Mouse (Mus musculus): ENCODE data around the gene Ubxn11.

Gene Ubxn11

DNA sequence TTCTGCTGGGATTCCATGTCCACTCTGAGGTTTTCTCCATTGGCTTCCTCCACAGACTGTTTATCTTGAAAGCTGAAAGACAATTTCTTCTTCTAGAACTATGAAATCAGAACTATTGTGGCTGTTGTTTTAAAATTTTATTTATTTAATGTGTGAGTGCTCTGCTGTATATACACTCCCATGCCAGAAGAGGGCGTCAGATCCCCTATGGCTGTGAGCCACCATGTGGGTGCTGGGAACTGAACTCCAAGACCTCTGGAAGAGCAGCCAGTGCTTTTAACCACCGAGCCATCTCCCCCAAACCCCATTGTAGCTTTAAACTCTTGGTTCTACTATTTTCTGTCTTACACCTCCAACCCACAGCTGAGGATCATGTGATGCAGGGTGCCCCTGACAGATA lies 36.5 kb downstream of the Ubxn11 start:
- TF ChIP-seq GATA4 (IDR thresholded peaks at IDR 0.05; ENCODE audit: insufficient replicate concordance, low read length): no peak

DNA sequence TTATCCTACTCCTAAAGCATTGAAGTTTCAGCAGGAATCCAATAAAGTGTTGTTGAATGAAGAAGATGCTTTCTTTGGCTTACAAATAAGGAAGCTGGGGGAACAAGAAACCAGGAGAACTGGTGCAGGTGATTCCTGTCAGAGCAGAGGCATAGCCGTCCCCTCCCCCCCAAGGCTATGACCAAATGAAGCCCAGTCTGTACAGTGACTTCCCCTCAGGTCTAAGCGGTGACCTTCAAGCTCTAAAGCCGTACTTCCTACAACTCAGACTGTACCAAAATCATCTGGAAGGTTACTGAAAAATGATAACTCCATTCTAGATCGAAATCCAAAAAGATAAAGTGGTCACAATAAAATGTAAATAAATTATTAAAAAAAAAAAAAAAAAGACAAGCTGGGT lies 47.0 kb downstream of the Ubxn11 start:
- TF ChIP-seq GATA4 (IDR thresholded peaks at IDR 0.05; ENCODE audit: insufficient replicate concordance, low read length): no peak

DNA sequence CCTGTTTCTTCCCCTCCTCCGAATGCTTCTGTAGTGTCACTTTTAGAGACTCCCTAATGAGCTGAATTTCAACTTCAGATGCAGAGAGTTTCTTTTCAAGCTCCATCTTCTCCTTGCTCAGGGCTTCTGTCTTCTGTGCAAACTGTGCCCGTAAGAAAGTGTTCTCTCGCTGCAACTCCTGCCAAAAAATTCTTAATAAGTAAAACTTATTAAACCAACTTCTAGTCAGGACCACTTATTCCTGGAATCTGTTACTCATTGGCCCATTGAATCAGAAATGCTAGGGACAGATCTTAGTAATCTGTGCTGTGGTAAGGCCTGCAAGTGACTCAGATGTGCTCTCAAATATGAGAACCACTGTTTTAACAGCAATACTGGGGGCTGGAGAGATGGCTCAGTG lies 49.7 kb downstream of the Ubxn11 start:
- no peak for TF ChIP-seq GATA4 (IDR thresholded peaks at IDR 0.05; ENCODE audit: insufficient replicate concordance, low read length)

DNA sequence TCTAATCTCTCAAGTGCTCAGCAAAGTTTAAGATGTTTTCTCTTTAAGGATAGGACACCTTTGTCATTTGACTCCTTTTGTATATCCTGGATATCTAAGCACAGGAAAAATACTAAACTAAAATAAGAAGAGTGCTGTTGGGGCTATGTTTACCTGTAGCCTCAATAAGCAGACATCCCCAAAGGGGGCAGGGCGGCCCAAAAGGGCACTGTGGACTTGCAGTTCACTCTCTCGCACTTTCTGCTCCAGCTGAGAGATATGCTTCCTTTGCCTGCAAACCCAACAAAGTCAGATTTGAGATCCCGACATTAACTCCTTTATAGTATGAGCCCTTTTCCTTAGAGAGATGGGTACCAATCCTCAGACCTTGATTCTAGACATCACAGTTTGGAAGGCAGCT lies 51.3 kb downstream of the Ubxn11 start:
- no peak for TF ChIP-seq GATA4 (IDR thresholded peaks at IDR 0.05; ENCODE audit: insufficient replicate concordance, low read length)

DNA sequence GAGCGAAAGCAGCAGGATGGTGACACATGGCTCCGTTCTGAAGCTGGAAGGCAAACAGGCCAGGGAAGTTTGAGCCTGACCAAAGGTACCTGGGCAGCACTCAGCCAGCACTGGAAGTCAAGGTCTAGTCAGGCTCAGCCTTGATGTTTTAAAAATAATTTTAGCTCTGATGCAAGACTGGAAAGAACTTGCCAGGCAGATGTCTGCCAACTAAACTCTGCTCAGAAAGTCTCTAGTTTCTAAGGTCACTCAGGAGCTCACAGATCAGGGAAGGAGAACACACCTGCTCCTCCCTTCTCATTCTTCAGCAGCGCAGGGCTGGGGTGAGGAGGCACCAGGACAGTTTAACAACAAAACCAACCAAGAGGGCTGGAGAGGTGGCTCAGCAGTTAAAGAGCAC lies 52.0 kb downstream of the Ubxn11 start:
- no peak for TF ChIP-seq GATA4 (IDR thresholded peaks at IDR 0.05; ENCODE audit: insufficient replicate concordance, low read length)

DNA sequence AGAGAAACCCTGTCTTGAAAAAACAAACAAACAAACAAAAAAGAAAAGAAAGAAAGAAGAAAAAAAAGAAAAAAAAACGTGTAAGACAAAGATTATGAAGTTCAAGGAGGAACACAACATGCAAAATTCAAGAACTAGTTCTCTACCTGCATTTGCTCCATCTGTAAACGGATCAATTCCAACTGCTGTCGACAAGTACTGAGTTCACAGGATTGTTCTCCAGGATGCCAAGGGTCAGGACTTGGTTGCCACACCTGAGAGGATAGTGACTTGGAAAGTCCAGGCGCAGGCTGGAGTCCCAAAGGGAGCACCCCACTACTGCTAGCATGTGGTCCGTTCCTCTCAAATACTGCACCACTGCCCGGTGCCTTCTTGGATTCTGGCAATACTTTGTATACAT lies 53.2 kb downstream of the Ubxn11 start:
- no peak for TF ChIP-seq GATA4 (IDR thresholded peaks at IDR 0.05; ENCODE audit: insufficient replicate concordance, low read length)

DNA sequence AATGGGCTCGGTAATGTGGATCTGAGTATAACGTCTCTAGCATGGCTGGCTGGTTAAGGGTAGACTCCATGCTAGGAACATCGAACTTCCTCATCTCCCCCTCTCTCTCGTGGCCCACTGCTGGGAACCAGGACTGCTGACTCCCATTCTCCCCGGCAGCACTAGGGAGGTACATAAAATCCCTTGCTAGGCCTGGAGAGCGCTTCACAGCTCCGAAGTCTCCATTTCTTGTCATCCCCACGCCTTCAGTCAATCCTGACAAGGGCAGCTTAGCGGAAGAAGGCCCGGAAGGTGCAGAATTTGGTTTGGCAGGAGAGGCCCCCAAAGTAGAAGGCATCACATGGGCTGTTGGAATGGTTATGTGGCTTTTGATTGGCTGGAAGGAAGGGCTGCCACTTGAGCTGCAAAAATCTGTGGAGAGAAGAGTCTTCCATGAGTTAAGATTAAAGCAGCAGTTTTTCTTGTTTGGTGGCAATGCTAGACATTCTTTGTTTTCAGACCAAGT lies 53.6 kb downstream of the Ubxn11 start:
- TF ChIP-seq GATA4 (IDR thresholded peaks at IDR 0.05; ENCODE audit: insufficient replicate concordance, low read length): no peak

DNA sequence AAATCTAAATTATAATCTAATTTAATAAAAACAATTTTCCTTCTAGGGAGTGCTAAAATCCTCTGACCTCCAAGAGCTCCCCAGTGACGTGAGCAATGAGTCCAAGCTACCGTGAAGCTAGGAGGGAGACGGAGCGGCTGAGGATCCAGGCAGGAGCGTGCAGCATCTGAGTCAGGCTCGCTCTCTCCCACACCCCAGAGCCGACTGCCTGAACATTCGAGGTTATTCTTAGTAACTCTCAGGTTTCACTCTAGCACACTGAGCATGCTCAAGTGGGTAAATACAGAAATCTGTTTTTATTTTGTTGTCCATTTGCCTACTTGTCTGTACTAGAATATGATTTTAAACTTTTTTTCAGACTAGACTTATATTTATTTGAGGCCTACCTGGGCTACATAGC lies 54.4 kb downstream of the Ubxn11 start:
- TF ChIP-seq GATA4 (IDR thresholded peaks at IDR 0.05; ENCODE audit: insufficient replicate concordance, low read length): no peak

DNA sequence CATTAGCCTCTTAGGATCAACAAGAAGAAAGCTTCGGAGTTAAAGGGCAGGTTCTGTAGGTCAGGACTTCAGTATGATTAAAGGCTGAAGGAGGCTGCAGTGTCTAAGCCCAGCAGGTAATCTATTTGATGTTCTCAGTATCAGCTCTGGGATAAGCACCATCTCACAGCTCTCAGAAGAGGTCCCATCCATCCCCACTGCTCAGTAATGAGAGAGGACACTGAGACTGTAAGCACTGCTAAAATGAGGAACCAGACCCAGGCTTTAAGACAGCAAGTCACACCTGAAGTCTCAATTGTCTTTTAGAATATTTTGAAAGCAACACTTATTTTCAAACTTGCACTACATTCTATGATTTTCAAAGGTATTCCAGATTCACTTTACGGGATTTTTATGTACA lies 55.2 kb downstream of the Ubxn11 start:
- TF ChIP-seq GATA4 (IDR thresholded peaks at IDR 0.05; ENCODE audit: insufficient replicate concordance, low read length): no peak

DNA sequence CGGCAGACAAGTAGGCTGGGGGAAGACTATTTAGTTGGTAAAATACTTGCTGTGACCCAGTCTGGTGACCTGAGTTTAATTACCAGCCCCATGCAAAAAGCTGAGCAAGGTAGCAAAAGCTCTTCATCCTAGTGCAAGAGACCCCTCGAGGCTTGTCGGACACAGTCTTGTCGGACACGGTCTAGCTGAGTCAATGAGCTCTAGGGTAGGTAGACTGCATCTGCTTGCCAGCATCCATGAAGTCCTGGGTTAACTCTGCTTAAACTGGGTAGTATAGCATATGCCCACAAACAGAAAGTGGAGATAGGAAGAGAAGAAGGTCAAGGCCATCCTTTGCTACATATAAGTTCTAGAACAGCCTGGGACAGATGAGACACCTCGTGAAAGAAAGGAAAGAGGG lies 56.4 kb downstream of the Ubxn11 start:
- TF ChIP-seq GATA4 (IDR thresholded peaks at IDR 0.05; ENCODE audit: insufficient replicate concordance, low read length): no peak

DNA sequence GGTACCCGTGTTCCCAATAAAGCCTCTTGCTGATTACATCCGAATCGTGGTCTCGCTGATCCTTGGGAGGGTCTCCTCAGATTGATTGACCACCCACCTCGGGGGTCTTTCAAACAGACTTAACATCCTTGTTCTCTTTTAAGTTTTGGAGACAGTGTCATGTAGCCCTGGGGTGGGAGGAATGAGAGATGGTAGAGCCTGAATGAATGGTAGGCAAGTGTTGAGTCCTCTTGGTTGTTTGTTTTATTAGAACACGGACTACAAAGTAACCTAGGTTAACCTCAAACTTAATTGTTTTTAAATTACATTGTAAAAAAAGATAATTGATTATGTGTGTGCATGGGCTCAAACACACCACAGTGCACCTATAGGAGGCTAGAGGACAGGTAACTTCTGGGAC lies 62.2 kb downstream of the Ubxn11 start:
- no peak for TF ChIP-seq GATA4 (IDR thresholded peaks at IDR 0.05; ENCODE audit: insufficient replicate concordance, low read length)

DNA sequence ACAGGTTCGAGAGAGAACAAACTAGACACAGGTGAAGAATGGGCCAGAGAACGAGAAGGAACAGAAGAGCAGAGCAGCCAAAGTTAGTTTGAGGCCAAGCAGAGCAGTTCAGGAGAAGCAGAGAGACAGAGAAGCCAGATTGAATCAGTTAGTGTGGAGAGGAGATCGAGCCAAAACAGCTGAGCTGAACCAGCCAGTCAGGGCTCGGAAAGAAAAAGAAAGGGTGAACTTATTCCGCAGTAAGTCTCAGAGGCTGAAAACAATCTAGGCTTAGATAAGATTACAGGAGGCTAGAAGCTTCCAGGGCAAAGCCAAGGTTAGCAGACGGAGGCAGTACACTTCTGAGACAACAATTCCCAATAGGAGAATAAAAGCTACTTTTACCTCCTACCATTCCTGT lies 62.7 kb downstream of the Ubxn11 start:
- TF ChIP-seq GATA4 (IDR thresholded peaks at IDR 0.05; ENCODE audit: insufficient replicate concordance, low read length): no peak

DNA sequence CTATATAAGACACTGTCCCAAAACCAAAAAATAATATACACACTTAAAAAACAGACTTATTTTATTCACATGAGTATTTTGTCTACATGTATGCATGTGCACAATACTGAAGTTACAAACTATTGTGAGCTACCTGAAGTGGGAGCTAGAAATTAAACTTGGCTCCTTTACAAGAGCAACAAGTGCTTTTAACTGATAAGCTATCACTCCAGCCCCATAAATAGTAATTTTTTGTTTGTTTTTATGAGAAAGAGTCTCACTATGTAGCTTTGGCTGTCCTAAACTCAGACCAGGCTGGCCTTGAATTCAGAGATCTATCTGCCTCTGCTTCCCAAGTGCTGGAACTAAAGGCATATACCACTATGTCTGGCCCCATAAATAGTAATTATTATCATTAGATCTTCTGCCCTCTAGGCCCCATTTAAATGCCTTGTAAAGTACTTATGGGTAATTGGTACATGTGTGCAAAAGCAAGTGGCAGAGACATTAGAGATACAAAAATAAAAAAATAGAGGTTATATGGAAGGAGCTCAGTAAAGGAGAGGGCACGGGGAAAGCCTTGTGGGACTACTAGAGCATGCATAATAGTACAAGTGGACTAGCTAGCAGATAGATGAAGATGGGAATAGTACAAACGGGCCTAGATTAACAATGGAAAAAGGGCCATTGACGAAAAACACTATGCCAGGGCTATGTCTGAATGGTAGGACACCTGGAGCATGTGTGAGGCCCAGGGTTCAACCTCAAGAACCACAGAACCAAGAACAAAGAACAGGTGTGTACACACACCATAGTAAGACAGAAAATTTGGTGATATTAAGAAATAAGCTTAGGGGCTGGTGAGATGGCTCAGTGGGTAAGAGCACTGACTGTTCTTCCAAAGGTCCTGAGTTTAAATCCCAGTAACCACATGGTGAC lies 63.4 kb downstream of the Ubxn11 start:
- no peak for TF ChIP-seq GATA4 (IDR thresholded peaks at IDR 0.05; ENCODE audit: insufficient replicate concordance, low read length)

DNA sequence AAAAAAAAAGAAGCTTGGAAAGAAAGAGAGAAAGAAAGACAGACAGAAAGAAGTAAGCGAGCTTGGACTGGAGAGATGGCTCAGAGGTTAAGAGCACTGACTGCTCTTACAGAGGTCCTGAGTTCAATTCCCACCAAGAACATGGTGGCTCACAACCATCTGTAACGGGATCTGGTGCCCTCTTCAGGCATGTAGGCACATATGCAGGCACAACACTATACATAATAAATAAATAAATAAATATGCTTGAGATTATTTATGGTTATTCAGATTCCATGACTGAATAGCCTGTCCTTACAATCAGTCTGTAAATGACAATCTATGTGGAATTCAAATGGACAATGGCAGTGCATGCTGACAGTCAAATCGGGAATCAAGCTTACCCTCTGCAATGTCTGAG lies 64.5 kb downstream of the Ubxn11 start:
- TF ChIP-seq GATA4 (IDR thresholded peaks at IDR 0.05; ENCODE audit: insufficient replicate concordance, low read length): no peak

DNA sequence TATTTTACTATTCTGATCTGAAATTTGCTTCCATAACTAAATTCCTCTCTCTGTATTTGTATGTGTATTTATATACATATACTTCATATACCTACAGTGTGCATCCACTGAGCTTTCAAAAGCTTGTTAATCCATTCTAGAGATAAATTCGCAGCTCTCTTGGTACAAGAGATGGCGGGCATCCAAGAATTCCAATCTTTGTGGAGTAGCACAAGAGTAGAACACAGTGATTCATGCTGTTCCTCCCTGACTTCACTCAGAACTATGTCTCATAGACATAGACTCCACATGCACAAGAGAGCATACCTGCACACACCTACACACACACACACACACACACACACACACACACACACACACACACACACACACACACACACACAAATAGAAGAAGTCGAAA lies 70.0 kb downstream of the Ubxn11 start:
- TF ChIP-seq GATA4 (IDR thresholded peaks at IDR 0.05; ENCODE audit: insufficient replicate concordance, low read length): no peak
